Mouse (Mus musculus) heart, adult 2 months (tissue): ENCODE results near the gene Coa5. TPM values are rescaled to one million over a fixed set of nuclear protein-coding genes. Genes with fewer than 3 reads are reported as not detected.

Source experiments
- DNase-seq, 2 experiments: peaks; one replicate each; pipeline ENCODE4 v3.0.0; 2021
- H3K27ac ChIP-seq: fragments of 200-600 bp; 2 replicates; pipeline ENCODE4 v1.8.1; 2022
- H3K27me3 ChIP-seq: fragments of 200-500 bp; 2 replicates; pipeline ENCODE4 v1.6.1; 2012; ENCODE audit warnings: mild to moderate bottlenecking, low read length, inconsistent platforms, mixed read lengths; ENCODE audit not compliant: control insufficient read depth, insufficient read depth
- H3K36me3 ChIP-seq: fragments of 200-500 bp; 2 replicates; pipeline ENCODE4 v1.6.1; 2012; ENCODE audit warnings: low read length, inconsistent platforms; ENCODE audit not compliant: control insufficient read depth, insufficient read depth
- H3K4me1 ChIP-seq: fragments of 200-500 bp; 2 replicates; pipeline ENCODE4 v1.6.1; 2011; ENCODE audit warnings: low read length; ENCODE audit not compliant: control insufficient read depth, insufficient read depth
- H3K4me3 ChIP-seq: fragments of 200-600 bp; 2 replicates; pipeline ENCODE4 v1.8.1; 2022
- H3K79me2 ChIP-seq: fragments of 200-500 bp; replicated peaks from 2 replicates; pipeline ENCODE4 v1.6.1; 2012; ENCODE audit warnings: mild to moderate bottlenecking, inconsistent platforms, low read length, moderate library complexity, mixed read lengths; ENCODE audit not compliant: control insufficient read depth, insufficient read depth
- H3K9ac ChIP-seq: fragments of 200-500 bp; 2 replicates; pipeline ENCODE4 v1.6.1; 2012; ENCODE audit warnings: low read depth, mild to moderate bottlenecking, control low read depth, inconsistent platforms, low read length, mixed read lengths
- CTCF ChIP-seq: fragments of 200-600 bp; IDR thresholded peaks from 2 replicates; pipeline ENCODE4 v1.8.1; 2022; ENCODE audit warnings: antibody characterized with exemption, mild to moderate bottlenecking, moderate library complexity
- EP300 ChIP-seq: fragments of 200-500 bp; IDR thresholded peaks from 2 replicates; pipeline ENCODE4 v1.6.1; 2011; ENCODE audit warnings: low read depth, low read length, control low read depth; ENCODE audit not compliant: insufficient read depth
- POLR2A ChIP-seq: fragments of 200-500 bp; IDR thresholded peaks from 2 replicates; pipeline ENCODE4 v1.6.1; 2011; ENCODE audit warnings: mild to moderate bottlenecking, low read depth, low read length, control low read depth; ENCODE audit not compliant: insufficient read depth
- WGBS: fragments of 180-500 bp; shearing (Covaris S2); methylation state at CpG from one replicate; pipeline ENCODE4 v1.1.7; 2018; 5-methylcytosine and 5-hydroxymethylcytosine counted together
- intact Hi-C: fragments of 180-260 bp; cut with DNase I; formaldehyde crosslinking; loops from one replicate; pipeline ENCODE4 v1.15.1; 2025
- polyA plus RNA-seq: library from polyadenylated mRNA; depleted of rRNA; stranded (reverse); fragments of >200 nt; gene quantifications from 2 replicates; pipeline ENCODE4 v1.2.3, GENCODE M21; 2012
- total RNA-seq, 2 experiments: library from RNA; stranded (reverse); gene quantifications; 2 replicates each; pipeline ENCODE4 v1.2.3; 2021

The Coa5 gene
- total and polyA plus RNA-seq, 3 experiments, result 97.3 to 106 (median 100) TPM

DNA sequence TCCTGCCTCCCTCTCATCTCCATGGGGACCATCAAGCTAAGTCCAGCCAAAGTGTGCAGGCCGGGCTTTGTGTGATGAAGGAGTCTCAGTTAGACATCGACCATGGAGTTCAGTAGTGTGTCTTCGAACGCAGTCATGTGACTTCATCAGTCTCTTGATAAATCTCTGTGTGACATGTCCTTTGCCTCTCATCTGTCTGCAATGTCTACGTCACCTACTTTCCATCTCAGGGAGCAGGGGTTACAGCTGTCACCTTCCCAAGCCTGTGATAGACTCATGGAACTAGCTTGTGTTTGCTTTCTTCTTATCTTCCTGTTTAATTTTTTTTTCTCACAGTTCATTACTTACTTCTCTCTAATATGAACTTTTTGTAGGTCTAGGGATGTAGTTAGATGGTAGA is 49.0 kb downstream of the Coa5 start:
- no peak overlapping the region for H3K27ac ChIP-seq
- DNase-seq, result no peak
- no peaks in the 10 kb centered on the region for H3K36me3 ChIP-seq
- no peak overlapping the region for H3K4me3 ChIP-seq
- H3K79me2 ChIP-seq, result no peaks in the 10 kb centered on the region
- no peak overlapping the region for H3K9ac ChIP-seq
- TF ChIP-seq POLR2A, result no peak
- 86% methylated on average over 5 of the region's 5 CpGs for WGBS
- intact Hi-C loops, result no loop called here
- H3K27me3 ChIP-seq, result no peaks in the 10 kb centered on the region
- no peaks in the 10 kb centered on the region for H3K4me1 ChIP-seq

DNA sequence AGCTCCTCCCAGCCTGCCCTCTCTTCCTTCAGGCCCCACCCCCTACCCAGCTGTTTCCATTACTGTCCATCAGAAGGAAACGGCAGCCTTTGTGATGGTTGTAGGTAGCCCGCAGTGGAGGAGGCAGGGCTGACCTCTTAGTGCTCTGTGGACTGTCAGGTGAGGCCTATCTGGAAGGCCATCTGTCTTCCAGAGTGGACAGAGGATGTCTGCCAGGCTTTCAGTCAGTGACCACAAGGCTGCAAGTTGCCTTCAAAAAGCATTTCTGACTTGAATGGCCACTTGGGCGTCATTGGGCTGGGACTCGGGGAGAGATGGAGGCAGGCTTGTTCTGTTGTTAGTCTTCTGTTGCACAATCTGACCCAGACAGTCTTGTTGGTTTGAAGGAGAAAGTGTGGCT is 50.4 kb downstream of the Coa5 start:
- H3K36me3 ChIP-seq, result no peaks in the 10 kb centered on the region
- H3K79me2 ChIP-seq, result no peaks in the 10 kb centered on the region
- DNase-seq, result no peak
- H3K27ac ChIP-seq, result no peak overlapping the region
- intact Hi-C loops, result no loop called here
- H3K27me3 ChIP-seq, result no peaks in the 10 kb centered on the region
- no peak overlapping the region for H3K9ac ChIP-seq
- TF ChIP-seq POLR2A, result no peak
- TF ChIP-seq EP300, result no peak
- no peak for TF ChIP-seq CTCF
- H3K4me1 ChIP-seq, result no peaks in the 10 kb centered on the region
- 68% methylated on average over 4 of the region's 4 CpGs for WGBS
- no peak overlapping the region for H3K4me3 ChIP-seq

DNA sequence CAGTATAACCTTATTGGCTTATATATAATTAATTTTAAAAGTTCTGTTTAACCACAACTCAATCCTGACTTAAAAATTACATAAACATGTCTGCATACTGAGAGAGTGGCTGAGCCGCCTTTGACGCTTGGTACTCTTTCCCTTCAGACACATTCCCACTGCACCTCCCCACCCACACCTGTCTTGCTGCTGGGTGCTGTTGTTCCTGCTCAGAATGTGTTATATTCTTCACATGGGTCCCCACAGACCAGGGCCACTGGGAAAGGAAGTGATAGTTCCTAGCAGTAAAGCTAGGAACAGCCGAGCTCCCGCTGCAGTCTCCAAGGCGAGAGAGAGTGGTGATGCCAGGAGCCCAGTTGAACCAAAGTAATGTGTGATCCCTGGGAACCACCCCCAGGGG is 51.8 kb downstream of the Coa5 start:
- H3K9ac ChIP-seq, result no peak overlapping the region
- TF ChIP-seq EP300 (no peak), CTCF (no peak), POLR2A (no peak)
- no peaks in the 10 kb centered on the region for H3K79me2 ChIP-seq
- H3K4me3 ChIP-seq, result no peak overlapping the region
- H3K4me1 ChIP-seq, result no peaks in the 10 kb centered on the region
- no peak overlapping the region for H3K27ac ChIP-seq
- intact Hi-C loops, result no loop called here
- H3K27me3 ChIP-seq, result no peaks in the 10 kb centered on the region
- no peaks in the 10 kb centered on the region for H3K36me3 ChIP-seq
- no peak for DNase-seq
- 88% methylated on average over 5 of the region's 5 CpGs for WGBS

DNA sequence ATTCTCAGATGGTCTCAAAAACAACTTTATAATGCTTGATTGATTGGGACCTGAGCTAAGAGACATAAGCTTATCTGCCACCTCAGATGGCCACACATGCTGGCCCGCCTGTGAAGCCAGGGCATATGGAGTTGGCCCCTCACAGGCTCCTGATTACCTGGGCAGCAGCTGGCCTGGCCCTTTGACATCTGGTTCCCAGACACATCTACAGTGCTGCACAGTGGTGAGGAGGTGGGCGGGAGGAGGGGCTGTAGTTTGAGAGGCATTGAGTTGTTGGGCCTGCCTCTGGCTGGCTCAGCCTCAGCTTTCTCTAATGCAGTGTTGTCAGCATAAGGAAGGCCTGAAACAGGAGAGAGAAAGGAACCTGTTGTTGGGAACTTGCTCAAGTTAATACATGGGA is 53.2 kb downstream of the Coa5 start:
- WGBS, result 100% methylated on average over 2 of the region's 2 CpGs
- intact Hi-C loops, result no loop called here

DNA sequence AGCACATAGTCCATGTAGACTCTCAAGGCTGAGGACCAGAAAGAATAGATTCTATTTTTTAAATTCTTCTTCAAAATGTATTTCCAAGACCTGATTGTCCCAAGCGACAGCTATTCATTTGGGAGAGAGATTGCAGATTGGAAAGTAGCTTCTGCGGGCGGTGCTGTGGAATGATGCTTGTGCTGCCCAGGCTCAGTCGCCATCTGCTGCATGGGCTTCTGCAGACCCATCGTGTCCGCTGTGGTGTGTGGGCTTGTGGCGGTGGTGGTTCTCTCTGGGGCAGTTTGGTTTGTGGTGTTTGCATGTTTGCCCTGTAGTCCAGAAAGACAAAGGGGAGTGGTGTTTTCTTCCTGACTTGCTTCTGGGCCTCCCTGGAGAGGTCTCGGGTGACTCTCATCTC is 53.7 kb downstream of the Coa5 start:
- no peak for DNase-seq
- TF ChIP-seq EP300 (no peak), CTCF (no peak), POLR2A (no peak)
- H3K9ac ChIP-seq, result no peak overlapping the region
- H3K4me3 ChIP-seq, result no peak overlapping the region
- H3K4me1 ChIP-seq, result no peaks in the 10 kb centered on the region
- no peak overlapping the region for H3K27ac ChIP-seq
- WGBS, result 94% methylated on average over 8 of the region's 8 CpGs
- no peaks in the 10 kb centered on the region for H3K27me3 ChIP-seq
- H3K36me3 ChIP-seq, result no peaks in the 10 kb centered on the region
- intact Hi-C loops, result no loop called here
- no peaks in the 10 kb centered on the region for H3K79me2 ChIP-seq

More for the DNA sequence above, 53.2 kb downstream of the Coa5 start:
- Histone ChIP-seq H3K4me3 (no peak overlapping the region), H3K27ac (no peak overlapping the region), H3K36me3 (no peaks in the 10 kb centered on the region), H3K4me1 (no peaks in the 10 kb centered on the region), H3K27me3 (no peaks in the 10 kb centered on the region), H3K9ac (no peak overlapping the region), H3K79me2 (no peaks in the 10 kb centered on the region)
- no peak for DNase-seq
- no peak for TF ChIP-seq CTCF
- TF ChIP-seq EP300, result no peak
- TF ChIP-seq POLR2A, result no peak

DNA sequence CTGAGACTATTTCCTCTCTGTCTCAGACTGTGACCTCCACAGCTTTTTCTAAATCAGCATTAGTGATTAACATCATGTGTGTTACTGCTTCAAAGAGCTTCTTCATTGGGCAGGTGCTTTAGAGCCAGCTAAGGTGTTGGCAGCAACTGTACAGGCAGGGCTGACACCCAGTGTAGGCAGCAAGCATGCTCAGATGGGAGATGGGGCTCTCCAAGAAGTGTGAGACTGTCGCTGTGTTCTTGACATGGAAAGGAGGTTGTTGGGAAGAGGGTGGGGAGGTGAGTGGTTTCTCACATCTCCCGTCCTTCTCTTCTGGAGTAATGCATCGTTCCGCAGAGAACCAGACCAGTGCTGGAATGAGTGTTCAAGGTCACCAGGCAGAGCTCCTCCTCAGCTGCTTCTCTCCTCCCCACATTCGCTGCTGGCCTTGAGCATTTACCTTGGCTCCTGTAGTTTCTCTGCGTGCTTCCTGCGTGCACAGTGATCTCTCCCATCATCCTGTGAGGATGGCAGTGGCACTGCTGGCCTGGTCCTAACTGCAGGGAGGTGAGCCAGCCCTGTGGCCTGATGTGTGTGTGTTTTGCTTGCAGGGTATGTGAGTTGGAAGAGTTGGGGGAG is 61.0 kb downstream of the Coa5 start:
- Histone ChIP-seq H3K79me2 (no peaks in the 10 kb centered on the region), H3K4me3 (no peak overlapping the region), H3K4me1 (no peaks in the 10 kb centered on the region), H3K36me3 (no peaks in the 10 kb centered on the region), H3K9ac (no peak overlapping the region), H3K27me3 (no peaks in the 10 kb centered on the region), H3K27ac (no peak overlapping the region)
- TF ChIP-seq POLR2A, result no peak
- TF ChIP-seq CTCF, result no peak
- TF ChIP-seq EP300, result no peak
- WGBS, result 83% methylated on average over 7 of the region's 7 CpGs
- intact Hi-C loops, result no loop called here
- no peak for DNase-seq
